Mouse (Mus musculus): ENCODE results near the gene St5. TPM values are rescaled to one million over a fixed set of nuclear protein-coding genes. Genes with fewer than 3 reads are reported as not detected.
A peak's percentile ranks its signal among the peaks of the same experiment; 100 is the strongest.

Gene St5
- total and polyA plus RNA-seq, 3 experiments, result 2.6 to 3.4 TPM; not detected in 1

GRCm38 (mm10) chr7:109516500-109516899 lies 186.9 kb downstream of the St5 start:
- peaks cover 24% of the 10 kb centered on the region for H3K79me2 ChIP-seq (ENCODE audit: control insufficient read depth, insufficient read depth, low read length, poor library complexity)
- H3K9me3 ChIP-seq (replicated peaks; ENCODE audit: insufficient read depth, low read length), result no peaks in the 10 kb centered on the region
- peaks cover 8% of the 10 kb centered on the region in 2 experiments for H3K4me1 ChIP-seq (ENCODE audit: control insufficient read depth in 1 of 2, insufficient read depth in 2 of 2, low read length in 2 of 2)
- H3K9ac ChIP-seq (ENCODE audit: control insufficient read depth, low read depth, low read length, poor library complexity, severe bottlenecking), result no peak overlapping the region
- no peak for DNase-seq (ENCODE audit: low read depth, low spot score)
- no peaks in the 10 kb centered on the region for H3K27me3 ChIP-seq (ENCODE audit: control insufficient read depth in 1 of 2, insufficient read depth in 2 of 2, low read length in 2 of 2)
- no peak overlapping the region for H3K4me3 ChIP-seq (ENCODE audit: control insufficient read depth in 1 of 2, insufficient read depth in 1 of 2, low read depth in 2 of 2, low read length in 2 of 2)
- H3K36me3 ChIP-seq (ENCODE audit: control insufficient read depth in 1 of 2, insufficient read depth in 2 of 2, low read length in 2 of 2), result peaks cover 12 to 16% of the 10 kb centered on the region in 2 experiments
- TF ChIP-seq EP300 (IDR thresholded peaks at IDR 0.05; ENCODE audit: low read depth in 1 of 2, low read length in 2 of 2) (no peak), SIN3A (IDR thresholded peaks at IDR 0.05; ENCODE audit: low read length) (no peak), USF2 (IDR thresholded peaks at IDR 0.05; ENCODE audit: borderline replicate concordance in 1 of 2, insufficient read depth in 1 of 2, low read depth in 1 of 2, low read length in 2 of 2) (no peak), TAL1 (IDR thresholded peaks at IDR 0.05; ENCODE audit: low read length) (no peak), MAFK (IDR thresholded peaks at IDR 0.05; ENCODE audit: borderline replicate concordance, low read depth, low read length) (no peak), UBTF (IDR thresholded peaks at IDR 0.05; ENCODE audit: borderline replicate concordance, insufficient read depth, low read depth, low read length) (no peak), KAT2A (conservative IDR thresholded peaks at IDR 0.05; ENCODE audit: low read depth, low read length) (no peak), CTCF (IDR thresholded peaks at IDR 0.05 in 2 of 3, conservative IDR thresholded peaks at IDR 0.05 in 1 of 3; ENCODE audit: control insufficient read depth in 1 of 3, insufficient read depth in 1 of 3, low read depth in 2 of 3, low read length in 3 of 3, poor library complexity in 1 of 3, severe bottlenecking in 1 of 3) (no peak), MEF2A (IDR thresholded peaks at IDR 0.05; ENCODE audit: extremely low read depth, insufficient replicate concordance, low read depth, low read length, poor library complexity, severe bottlenecking) (no peak), POLR2AphosphoS2 (IDR thresholded peaks at IDR 0.05; ENCODE audit: low read length) (no peak), BHLHE40 (IDR thresholded peaks at IDR 0.05; ENCODE audit: borderline replicate concordance, low read depth, low read length) (no peak), GATA1 (IDR thresholded peaks at IDR 0.05; ENCODE audit: low read depth, low read length) (no peak), ELF1 (IDR thresholded peaks at IDR 0.05; ENCODE audit: low read depth, low read length) (no peak), RCOR1 (IDR thresholded peaks at IDR 0.05; ENCODE audit: low read depth, low read length) (no peak), NRF1 (IDR thresholded peaks at IDR 0.05; ENCODE audit: insufficient read depth, low read depth, low read length, poor library complexity, severe bottlenecking) (no peak), SMC3 (IDR thresholded peaks at IDR 0.05; ENCODE audit: low read depth, low read length) (no peak), MXI1 (IDR thresholded peaks at IDR 0.05; ENCODE audit: low read depth, low read length) (no peak)
- H3K27ac ChIP-seq (ENCODE audit: control insufficient read depth, low read depth, low read length), result no peak overlapping the region

GRCm38 (mm10) chr7:109511838-109512237 lies 191.6 kb downstream of the St5 start:
- Histone ChIP-seq H3K79me2 (ENCODE audit: control insufficient read depth, insufficient read depth, low read length, poor library complexity) (no peaks in the 10 kb centered on the region), H3K36me3 (ENCODE audit: control insufficient read depth in 1 of 2, insufficient read depth in 2 of 2, low read length in 2 of 2) (peaks cover 0 to 7% of the 10 kb centered on the region in 2 experiments; a peak in 1 of 4 replicates), H3K9me3 (replicated peaks; ENCODE audit: insufficient read depth, low read length) (no peaks in the 10 kb centered on the region), H3K27me3 (ENCODE audit: control insufficient read depth in 1 of 2, insufficient read depth in 2 of 2, low read length in 2 of 2) (no peaks in the 10 kb centered on the region; a peak in 1 of 4 replicates), H3K4me1 (ENCODE audit: control insufficient read depth in 1 of 2, insufficient read depth in 2 of 2, low read length in 2 of 2) (peaks cover 9 to 15% of the 10 kb centered on the region in 2 experiments), H3K27ac (ENCODE audit: control insufficient read depth, low read depth, low read length) (no peak overlapping the region), H3K9ac (ENCODE audit: control insufficient read depth, low read depth, low read length, poor library complexity, severe bottlenecking) (no peak overlapping the region), H3K4me3 (ENCODE audit: control insufficient read depth in 1 of 2, insufficient read depth in 1 of 2, low read depth in 2 of 2, low read length in 2 of 2) (no peak overlapping the region)
- TF ChIP-seq ETS1 (IDR thresholded peaks at IDR 0.05; ENCODE audit: low read depth, low read length) (no peak), TAL1 (IDR thresholded peaks at IDR 0.05; ENCODE audit: low read length) (peak; percentile 32), MEF2A (IDR thresholded peaks at IDR 0.05; ENCODE audit: extremely low read depth, insufficient replicate concordance, low read depth, low read length, poor library complexity, severe bottlenecking) (no peak), ELF1 (IDR thresholded peaks at IDR 0.05; ENCODE audit: low read depth, low read length) (no peak), EP300 (IDR thresholded peaks at IDR 0.05; ENCODE audit: low read depth in 1 of 2, low read length in 2 of 2) (peak in 1 of 2 experiments; percentile 24; a peak in 1 of 4 replicates), POLR2AphosphoS2 (IDR thresholded peaks at IDR 0.05; ENCODE audit: low read length) (no peak), GATA1 (IDR thresholded peaks at IDR 0.05; ENCODE audit: low read depth, low read length) (0 out of 2 replicates have a peak, but pooled peaks have one; percentile 32), RAD21 (IDR thresholded peaks at IDR 0.05; ENCODE audit: low read depth, low read length) (no peak), TCF12 (IDR thresholded peaks at IDR 0.05; ENCODE audit: low read depth, low read length) (peak; percentile 29; the same call in 1 of the 2 replicates), HCFC1 (IDR thresholded peaks at IDR 0.05; ENCODE audit: low read depth, low read length) (no peak), JUND (IDR thresholded peaks at IDR 0.05; ENCODE audit: low read depth, low read length) (no peak)
- peak; percentile 30 for DNase-seq (ENCODE audit: low read depth, low spot score)
